Mouse (Mus musculus): ENCODE data around the gene Rtn4r. TPM values are rescaled to one million over a fixed set of nuclear protein-coding genes. Genes with fewer than 3 reads are reported as not detected.
"Not testable (repeated sequence)": the region's sequence is repeated elsewhere in the genome, so short reads cannot be mapped to it uniquely, and the experiment has no call there.

Rtn4r gene
- total RNA-seq, 2 experiments from 2014 or later = 0.26 to 0.85 TPM

DNA sequence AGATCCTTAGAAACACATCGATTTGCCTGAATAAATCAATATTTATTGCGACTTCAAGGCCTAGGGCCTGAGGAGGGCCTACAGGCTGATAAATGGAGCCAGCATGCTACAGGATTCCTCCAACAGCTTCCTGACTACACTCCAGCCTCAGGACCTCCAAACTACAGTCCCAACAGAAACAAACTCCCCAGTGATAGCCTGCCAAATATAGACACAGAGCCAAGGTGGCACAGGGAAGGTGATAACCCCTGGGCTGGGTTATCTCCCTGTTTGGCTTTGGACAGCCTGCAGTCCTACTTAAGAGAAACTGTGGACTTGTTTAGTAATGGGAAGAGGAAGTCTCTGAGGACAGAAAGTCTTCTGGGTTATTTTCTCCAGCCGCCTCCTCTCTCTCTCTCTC is 59.8 kb downstream of the Rtn4r start:
- no peak for ATAC-seq (ENCODE audit: poor library complexity, severe bottlenecking)

DNA sequence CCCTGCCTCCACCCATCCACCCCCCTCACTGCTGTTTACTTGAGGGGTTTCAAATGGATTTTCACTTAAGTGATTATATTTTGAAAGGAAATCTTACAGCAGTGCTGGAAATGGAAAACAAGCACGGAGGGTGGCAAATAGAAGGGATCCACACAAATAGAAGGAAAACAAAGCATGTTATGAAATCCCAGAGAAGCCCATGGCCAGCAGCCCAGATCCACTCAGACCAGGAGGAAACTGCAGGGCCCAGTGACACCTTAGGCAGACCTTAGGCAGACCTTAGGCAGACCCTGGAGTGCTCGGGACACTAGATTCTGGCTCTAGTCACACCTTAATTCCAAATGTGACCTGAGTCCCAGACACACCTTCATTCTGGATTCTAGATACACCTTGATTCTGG is 63.6 kb downstream of the Rtn4r start:
- no peak for ATAC-seq (ENCODE audit: poor library complexity, severe bottlenecking)

- no peak for ATAC-seq (ENCODE audit: poor library complexity, severe bottlenecking)
These were observed 67.0 kb downstream of the Rtn4r start for GRCm38 (mm10) chr16:18194208-18194985.

- peak; percentile 90 for ATAC-seq (ENCODE audit: poor library complexity, severe bottlenecking)
These were observed 67.6 kb downstream of the Rtn4r start for GRCm38 (mm10) chr16:18195068-18195467.

- ATAC-seq (ENCODE audit: poor library complexity, severe bottlenecking) = not testable (repeated sequence)
These were observed 68.1 kb downstream of the Rtn4r start for GRCm38 (mm10) chr16:18195561-18195960.

DNA sequence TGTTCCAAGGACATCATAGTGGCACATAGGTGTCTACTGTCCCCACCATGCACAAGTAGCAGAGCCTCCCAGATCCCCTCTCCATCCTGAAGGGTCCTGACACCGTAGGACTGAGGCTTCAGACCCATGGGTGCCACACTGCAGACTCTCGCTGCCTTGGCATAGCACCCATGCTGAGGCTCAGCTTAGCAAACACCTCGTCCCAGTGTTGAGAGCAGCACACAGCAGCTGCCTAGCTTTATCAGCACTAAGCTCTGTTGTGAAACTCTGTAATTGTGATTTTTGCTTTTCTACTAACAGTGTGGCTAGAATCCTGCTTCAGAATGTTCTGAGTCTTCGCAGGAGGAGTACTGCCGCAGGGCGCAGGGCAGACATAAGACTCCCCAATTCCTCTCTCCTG is 70.4 kb downstream of the Rtn4r start:
- no peak for ATAC-seq (ENCODE audit: poor library complexity, severe bottlenecking)

- no peak for ATAC-seq (ENCODE audit: poor library complexity, severe bottlenecking)
These were observed 71.1 kb downstream of the Rtn4r start for GRCm38 (mm10) chr16:18198365-18199098.

- no peak for ATAC-seq (ENCODE audit: poor library complexity, severe bottlenecking)
These were observed 72.6 kb downstream of the Rtn4r start for GRCm38 (mm10) chr16:18200062-18200461.

GRCm38 (mm10) chr16:18201620-18202019 is 74.2 kb downstream of the Rtn4r start:
- ATAC-seq (ENCODE audit: poor library complexity, severe bottlenecking) = no peak

Other genes with a start within 250 kb of the Rtn4r start
- gene Gm20518, start 236.0 kb upstream of the Rtn4r start, total RNA-seq (2015) = 0.27 and 0.96 TPM in 2 replicates
- gene Gm20518, start 236.0 kb upstream of the Rtn4r start, total RNA-seq (2017) = 0.04 and 0.37 TPM in 2 replicates
- not detected in 2 replicates for gene Tssk1, start 233.4 kb upstream of the Rtn4r start, total RNA-seq (2015)
- not detected in 2 replicates for gene Tssk1, start 233.4 kb upstream of the Rtn4r start, total RNA-seq (2017)
- 16.1 and 20.5 TPM in 2 replicates for gene Dgcr2, start 229.1 kb upstream of the Rtn4r start, total RNA-seq (2015)
- gene Dgcr2, start 229.1 kb upstream of the Rtn4r start, total RNA-seq (2017) = 32.9 and 35.6 TPM in 2 replicates
- not detected in 2 replicates for gene Tssk2, start 229.0 kb upstream of the Rtn4r start, total RNA-seq (2015)
- gene Tssk2, start 229.0 kb upstream of the Rtn4r start, total RNA-seq (2017) = not detected in 2 replicates
- 8.9 and 10.3 TPM in 2 replicates for gene Ess2, start 216.3 kb upstream of the Rtn4r start, total RNA-seq (2015)
- 14.5 and 17.7 TPM in 2 replicates for gene Ess2, start 216.3 kb upstream of the Rtn4r start, total RNA-seq (2017)
- gene Gsc2, start 212.6 kb upstream of the Rtn4r start, total RNA-seq (2015) = not detected in 2 replicates
- not detected in 2 replicates for gene Gsc2, start 212.6 kb upstream of the Rtn4r start, total RNA-seq (2017)
- gene Slc25a1, start 199.4 kb upstream of the Rtn4r start, total RNA-seq (2015) = 7.6 and 11.2 TPM in 2 replicates
- 16.1 and 24.1 TPM in 2 replicates for gene Slc25a1, start 199.4 kb upstream of the Rtn4r start, total RNA-seq (2017)
- not detected in 2 replicates for gene Vpreb2, start 147.2 kb upstream of the Rtn4r start, total RNA-seq (2015)
- gene Vpreb2, start 147.2 kb upstream of the Rtn4r start, total RNA-seq (2017) = not detected in 2 replicates
- 9.8 and 11.4 TPM in 2 replicates for gene Dgcr6, start 74.8 kb upstream of the Rtn4r start, total RNA-seq (2015)
- gene Dgcr6, start 74.8 kb upstream of the Rtn4r start, total RNA-seq (2017) = 3.4 and 7.9 TPM in 2 replicates
- gene Prodh, start 37.4 kb upstream of the Rtn4r start, total RNA-seq (2015) = 1.3 and 2.2 TPM in 2 replicates
- gene Prodh, start 37.4 kb upstream of the Rtn4r start, total RNA-seq (2017) = 5.7 and 9.8 TPM in 2 replicates
- not detected in 2 replicates for gene Ccdc188, start 90.2 kb downstream of the Rtn4r start, total RNA-seq (2015)
- gene Ccdc188, start 90.2 kb downstream of the Rtn4r start, total RNA-seq (2017) = not detected in 2 replicates
- gene Zdhhc8, start 107.5 kb downstream of the Rtn4r start, total RNA-seq (2015) = 5.1 and 5.8 TPM in 2 replicates
- 2.2 and 4.0 TPM in 2 replicates for gene Zdhhc8, start 107.5 kb downstream of the Rtn4r start, total RNA-seq (2017)
- gene Trmt2a, start 121.0 kb downstream of the Rtn4r start, total RNA-seq (2015) = 62.8 and 73.1 TPM in 2 replicates
- 48.8 and 69.0 TPM in 2 replicates for gene Trmt2a, start 121.0 kb downstream of the Rtn4r start, total RNA-seq (2017)
- 222 and 262 TPM in 2 replicates for gene Ranbp1, start 121.1 kb downstream of the Rtn4r start, total RNA-seq (2015)
- 251 and 278 TPM in 2 replicates for gene Ranbp1, start 121.1 kb downstream of the Rtn4r start, total RNA-seq (2017)
- gene Gm49776, start 130.7 kb downstream of the Rtn4r start, total RNA-seq (2015) = not detected in 2 replicates
- gene Gm49776, start 130.7 kb downstream of the Rtn4r start, total RNA-seq (2017) = not detected in 2 replicates
- gene Dgcr8, start 161.6 kb downstream of the Rtn4r start, total RNA-seq (2015) = 23.3 and 32.1 TPM in 2 replicates
- gene Dgcr8, start 161.6 kb downstream of the Rtn4r start, total RNA-seq (2017) = 33.2 and 40.2 TPM in 2 replicates
- 27.2 and 27.4 TPM in 2 replicates for gene Tango2, start 220.5 kb downstream of the Rtn4r start, total RNA-seq (2015)
- gene Tango2, start 220.5 kb downstream of the Rtn4r start, total RNA-seq (2017) = 5.7 and 11.8 TPM in 2 replicates
- gene Arvcf, start 220.5 kb downstream of the Rtn4r start, total RNA-seq (2015) = 0.38 and 0.68 TPM in 2 replicates
- gene Arvcf, start 220.5 kb downstream of the Rtn4r start, total RNA-seq (2017) = 1.5 and 3.0 TPM in 2 replicates

Data from megakaryocyte, adult 5-6 weeks (primary cell).